Mouse (Mus musculus) forebrain, embryonic 11.5 days (tissue): ENCODE results near the gene Haus6. TPM values are rescaled to one million over a fixed set of nuclear protein-coding genes. Genes with fewer than 3 reads are reported as not detected.

Experiments used
- ATAC-seq: fragments of 200-750 bp; cut with Nextera tagmentation; replicated peaks from 2 replicates; pipeline ENCODE4 v1.8.0; 2017; ENCODE audit warnings: moderate TSS enrichment; ENCODE audit not compliant: low FRiP score
- DNase-seq: peaks from one replicate; pipeline ENCODE4 v3.0.0-alpha.2; 2017; ENCODE audit warnings: low spot score
- H3K27ac ChIP-seq: fragments of 300-500 bp; sonication (generic); 2 replicates; pipeline ENCODE4 v1.5.1; 2014; ENCODE audit warnings: low read depth, low read length
- H3K27me3 ChIP-seq: fragments of 300-500 bp; sonication (generic); 2 replicates; pipeline ENCODE4 v1.6.1; 2014; ENCODE audit warnings: mild to moderate bottlenecking, low read length, mixed read lengths; ENCODE audit not compliant: control insufficient read depth, insufficient read depth
- H3K36me3 ChIP-seq: fragments of 300-500 bp; sonication (generic); 2 replicates; pipeline ENCODE4 v1.6.1; 2014; ENCODE audit warnings: mild to moderate bottlenecking, low read length, moderate library complexity, mixed read lengths; ENCODE audit not compliant: control insufficient read depth, insufficient read depth
- H3K4me1 ChIP-seq: fragments of 300-500 bp; sonication (generic); replicated peaks from 2 replicates; pipeline ENCODE4 v1.6.1; 2014; ENCODE audit warnings: low read length, mixed read lengths; ENCODE audit not compliant: control insufficient read depth, insufficient read depth
- H3K4me2 ChIP-seq: fragments of 300-500 bp; sonication (generic); 2 replicates; pipeline ENCODE4 v1.6.1; 2014; ENCODE audit warnings: low read depth, mild to moderate bottlenecking, low read length, moderate library complexity, mixed read lengths; ENCODE audit not compliant: severe bottlenecking
- H3K4me3 ChIP-seq: fragments of 300-500 bp; sonication (generic); 2 replicates; pipeline ENCODE4 v1.5.1; 2014; ENCODE audit warnings: low read depth, low read length
- H3K9ac ChIP-seq: fragments of 300-500 bp; sonication (generic); 2 replicates; pipeline ENCODE4 v1.6.1; 2014; ENCODE audit warnings: low read length
- H3K9me3 ChIP-seq: fragments of 300-500 bp; sonication (generic); 2 replicates; pipeline ENCODE4 v1.6.1; 2016; ENCODE audit warnings: low read length, mixed read lengths; ENCODE audit not compliant: control insufficient read depth
- WGBS: fragments of 180-500 bp; shearing (Covaris S2); extraction: QIAGEN DNeasy Blood & Tissue Kit; methylation state at CpG from one replicate; pipeline ENCODE4 v1.1.7; 2014; 5-methylcytosine and 5-hydroxymethylcytosine counted together
- polyA plus RNA-seq: library from polyadenylated mRNA; unstranded; fragments of >200 nt; fragmentation: Nextera tagmentation; extraction: Ambion mirVana; gene quantifications from 2 replicates; pipeline ENCODE4 v1.2.1, GENCODE M21; 2014

Haus6 gene
- polyA plus RNA-seq, 1 experiment from 2014 or later = 32.9 TPM

GRCm38 (mm10) chr4:86558228-86558627, 53.6 kb downstream of the Haus6 start, which contains the start of gene Saxo1:
Gene Saxo1, minus strand, starts transcription at chr4:86558328.
- H3K9me3 ChIP-seq = no peaks in the 10 kb centered on the region
- no peak within 1 kb of the TSS for H3K4me2 ChIP-seq
- ATAC-seq (no peak), DNase-seq (no peak)
- H3K4me3 ChIP-seq = no peak within 1 kb of the TSS
- no peaks in the 10 kb centered on the region for H3K27me3 ChIP-seq
- no peak within 1 kb of the TSS for H3K9ac ChIP-seq
- 92% methylated on average over 7 of the region's 7 CpGs for WGBS
- H3K27ac ChIP-seq = no peak within 1 kb of the TSS
- H3K4me1 ChIP-seq = no peaks in the 10 kb centered on the region
- H3K36me3 ChIP-seq = no peaks in the 10 kb centered on the region

- DNase-seq (no peak), ATAC-seq (no peak)
- H3K9ac ChIP-seq = no peak overlapping the region
- H3K27me3 ChIP-seq = no peaks in the 10 kb centered on the region
- no peaks in the 10 kb centered on the region for H3K36me3 ChIP-seq
- no peak overlapping the region for H3K27ac ChIP-seq
- H3K4me1 ChIP-seq = no peaks in the 10 kb centered on the region
- H3K9me3 ChIP-seq = no peaks in the 10 kb centered on the region
- 68% methylated on average over 7 of the region's 7 CpGs for WGBS
- no peak overlapping the region for H3K4me3 ChIP-seq
- H3K4me2 ChIP-seq = no peak overlapping the region
Observed at GRCm38 (mm10) chr4:86557371-86557770, 54.5 kb downstream of the Haus6 start.

GRCm38 (mm10) chr4:86555035-86555707, 56.7 kb downstream of the Haus6 start:
- Histone ChIP-seq H3K4me2 (no peak overlapping the region), H3K4me1 (no peaks in the 10 kb centered on the region), H3K36me3 (no peaks in the 10 kb centered on the region), H3K9me3 (no peaks in the 10 kb centered on the region), H3K9ac (no peak overlapping the region), H3K27me3 (no peaks in the 10 kb centered on the region), H3K27ac (no peak overlapping the region), H3K4me3 (no peak overlapping the region)
- WGBS = 25% methylated on average over 6 of the region's 6 CpGs
- no peak for DNase-seq
- peak; percentile 60; the same call in 1 of the 2 replicates for ATAC-seq

- no peak overlapping the region for H3K4me2 ChIP-seq
- no peaks in the 10 kb centered on the region for H3K27me3 ChIP-seq
- H3K9ac ChIP-seq = no peak overlapping the region
- 87% methylated on average over 9 of the region's 9 CpGs for WGBS
- DNase-seq = no peak
- H3K4me3 ChIP-seq = no peak overlapping the region
- no peak for ATAC-seq
- no peaks in the 10 kb centered on the region for H3K4me1 ChIP-seq
- no peaks in the 10 kb centered on the region for H3K9me3 ChIP-seq
- H3K27ac ChIP-seq = no peak overlapping the region
- H3K36me3 ChIP-seq = no peaks in the 10 kb centered on the region
Observed at GRCm38 (mm10) chr4:86548332-86548731, 63.5 kb downstream of the Haus6 start.

DNA sequence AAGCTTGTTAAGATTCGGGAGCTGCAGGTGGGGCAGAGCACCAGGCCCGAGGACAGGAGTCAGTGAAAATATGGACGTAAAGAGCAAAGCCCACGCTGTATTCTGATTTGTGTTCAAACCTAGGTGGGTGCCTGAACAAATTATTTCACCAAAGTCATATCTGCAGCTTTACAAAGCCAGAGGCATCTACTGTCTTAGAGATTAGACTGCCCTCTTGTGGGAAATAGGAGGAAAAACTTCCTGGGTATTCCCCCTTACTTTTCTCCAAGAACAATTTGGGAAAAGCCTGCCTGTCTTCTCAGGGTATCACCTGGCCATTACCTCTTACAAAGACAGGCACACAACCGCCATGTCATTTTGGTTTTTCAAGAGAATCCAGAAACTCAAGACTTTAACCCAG, 66.2 kb downstream of the Haus6 start:
- Histone ChIP-seq H3K4me1 (no peaks in the 10 kb centered on the region), H3K9me3 (no peaks in the 10 kb centered on the region), H3K9ac (no peak overlapping the region), H3K27ac (no peak overlapping the region), H3K4me3 (no peak overlapping the region), H3K4me2 (no peak overlapping the region), H3K27me3 (no peaks in the 10 kb centered on the region), H3K36me3 (no peaks in the 10 kb centered on the region)
- 56% methylated on average over 5 of the region's 5 CpGs for WGBS
- ATAC-seq (no peak), DNase-seq (no peak)

- H3K27ac ChIP-seq = no peak overlapping the region
- no peaks in the 10 kb centered on the region for H3K36me3 ChIP-seq
- DNase-seq (no peak), ATAC-seq (no peak)
- no peaks in the 10 kb centered on the region for H3K4me1 ChIP-seq
- H3K4me2 ChIP-seq = no peak overlapping the region
- 66% methylated on average over 3 of the region's 3 CpGs for WGBS
- no peaks in the 10 kb centered on the region for H3K27me3 ChIP-seq
- H3K4me3 ChIP-seq = no peak overlapping the region
- H3K9me3 ChIP-seq = no peaks in the 10 kb centered on the region
- no peak overlapping the region for H3K9ac ChIP-seq
Observed at GRCm38 (mm10) chr4:86543999-86544398, 67.9 kb downstream of the Haus6 start.

DNA sequence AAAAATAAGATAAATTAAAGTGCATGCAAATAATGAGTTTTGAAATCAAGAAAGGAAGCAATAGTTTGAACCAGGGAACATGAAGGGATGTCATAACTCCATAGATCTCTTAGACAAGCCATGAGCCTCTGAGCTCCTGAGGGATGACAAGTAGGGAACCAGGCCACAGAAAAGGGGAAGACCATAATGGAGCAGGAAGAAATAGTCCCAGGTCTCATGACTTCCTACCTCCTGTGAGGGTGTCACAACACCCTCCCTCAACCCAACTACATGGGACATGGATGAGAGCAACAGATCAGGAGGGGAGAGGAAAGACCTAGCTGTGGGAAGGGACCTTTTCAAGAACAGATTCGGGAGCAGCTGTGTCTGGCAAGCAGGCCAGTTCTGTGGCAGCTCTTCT, 70.3 kb downstream of the Haus6 start:
- WGBS = 86% methylated on average over 1 of the region's 1 CpGs
- no peak for ATAC-seq
- no peaks in the 10 kb centered on the region for H3K27me3 ChIP-seq
- no peak overlapping the region for H3K27ac ChIP-seq
- no peaks in the 10 kb centered on the region for H3K4me1 ChIP-seq
- H3K4me3 ChIP-seq = no peak overlapping the region
- DNase-seq = no peak
- no peaks in the 10 kb centered on the region for H3K36me3 ChIP-seq
- H3K9ac ChIP-seq = no peak overlapping the region
- no peak overlapping the region for H3K4me2 ChIP-seq
- no peaks in the 10 kb centered on the region for H3K9me3 ChIP-seq

DNA sequence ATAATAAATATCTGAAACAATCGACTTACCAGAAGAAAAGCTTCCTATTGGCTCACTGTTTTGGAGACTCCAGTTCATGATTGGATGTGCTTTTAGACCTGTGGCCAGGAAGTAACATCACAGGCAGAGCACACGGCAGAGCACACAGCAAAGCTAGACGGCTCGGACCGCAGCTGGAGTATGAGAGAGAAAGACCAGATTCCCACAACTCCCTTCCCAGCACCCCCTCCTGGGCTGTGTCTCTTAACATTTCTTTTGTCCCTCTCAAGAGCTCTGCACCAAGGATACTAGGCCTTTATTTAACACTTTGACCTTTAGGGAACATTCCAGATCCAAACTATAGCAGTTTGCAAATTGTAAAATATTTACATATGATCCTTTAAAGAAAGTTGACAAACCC, 72.9 kb downstream of the Haus6 start:
- H3K9ac ChIP-seq = no peak overlapping the region
- no peaks in the 10 kb centered on the region for H3K27me3 ChIP-seq
- no peaks in the 10 kb centered on the region for H3K4me1 ChIP-seq
- WGBS = 95% methylated on average over 5 of the region's 5 CpGs
- no peaks in the 10 kb centered on the region for H3K9me3 ChIP-seq
- no peak for ATAC-seq
- H3K27ac ChIP-seq = no peak overlapping the region
- H3K4me2 ChIP-seq = no peak overlapping the region
- no peak for DNase-seq
- no peak overlapping the region for H3K4me3 ChIP-seq
- H3K36me3 ChIP-seq = no peaks in the 10 kb centered on the region

DNA sequence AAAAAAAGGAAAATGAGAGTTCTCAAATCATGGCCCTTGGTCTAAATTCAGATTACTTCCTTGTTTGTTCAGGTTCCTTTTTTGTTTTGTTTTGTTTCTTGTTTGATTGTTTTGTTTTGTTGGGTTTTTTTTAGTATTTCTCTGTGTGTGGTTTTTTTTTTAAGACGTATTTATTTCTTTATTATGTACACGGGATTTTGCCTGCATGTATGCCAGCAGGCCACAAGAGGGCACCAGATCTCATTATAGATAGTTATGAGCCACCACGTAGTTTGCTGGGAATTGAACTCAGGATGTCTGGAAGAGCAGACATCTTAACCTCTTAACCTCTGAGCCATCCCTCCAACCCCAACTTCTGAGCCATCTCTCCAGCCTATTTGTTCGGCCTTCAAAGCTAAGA, 73.9 kb downstream of the Haus6 start:
- H3K27ac ChIP-seq = no peak overlapping the region
- DNase-seq (no peak), ATAC-seq (no peak)
- H3K4me1 ChIP-seq = no peaks in the 10 kb centered on the region
- H3K4me2 ChIP-seq = no peak overlapping the region
- 55% methylated on average over 4 of the region's 4 CpGs for WGBS
- no peak overlapping the region for H3K9ac ChIP-seq
- H3K27me3 ChIP-seq = no peaks in the 10 kb centered on the region
- H3K4me3 ChIP-seq = no peak overlapping the region
- no peaks in the 10 kb centered on the region for H3K9me3 ChIP-seq
- no peaks in the 10 kb centered on the region for H3K36me3 ChIP-seq
